Mouse (Mus musculus) CH12.LX (cell line): ENCODE measurements at regions not wholly inside any gene's neighbourhood (a gene's known extent, or its start where the extent isn't known, plus 50 kb on each side); places are given as distances from the start of the nearest gene placed in this dataset.

Source experiments
- DNase-seq: peaks from one replicate; pipeline ENCODE4 v3.0.0-alpha.2; 2013; ENCODE audit errors: extremely low read depth
- H3K27ac ChIP-seq: 2 replicates; pipeline ENCODE4 v1.5.1; 2012; ENCODE audit warnings: low read depth, mild to moderate bottlenecking, control low read depth, moderate library complexity; ENCODE audit not compliant: insufficient read depth
- H3K27me3 ChIP-seq: replicated peaks from 2 replicates; pipeline ENCODE3; 2012; ENCODE audit warnings: inconsistent platforms
- H3K36me3 ChIP-seq, 2 experiments: replicated peaks in 1 of 2; 2 replicates each; pipeline versions ENCODE3 to v1.6.1; 2012; ENCODE audit warnings: inconsistent platforms in 1 of 2, low read length in 1 of 2, mild to moderate bottlenecking in 1 of 2, mixed read lengths in 1 of 2, moderate library complexity in 1 of 2; ENCODE audit not compliant: control insufficient read depth in 1 of 2, insufficient read depth in 1 of 2
- H3K4me1 ChIP-seq, 2 experiments: 2 replicates each; pipeline ENCODE4 v1.6.1; 2012; ENCODE audit warnings: inconsistent platforms in 1 of 2, moderate library complexity in 1 of 2; ENCODE audit not compliant: insufficient read depth in 2 of 2, control insufficient read depth in 1 of 2
- H3K4me2 ChIP-seq: 2 replicates; pipeline ENCODE4 v1.6.1; 2012; ENCODE audit warnings: low read depth, mild to moderate bottlenecking, control low read depth; ENCODE audit not compliant: poor library complexity, insufficient read depth, severe bottlenecking
- H3K4me3 ChIP-seq, 3 experiments: fragments of 150-350 bp in 1 of 3; sonication (generic) in 1 of 3; replicated peaks in 1 of 3; 2 replicates each; pipeline versions ENCODE3 to v1.5.1; 2011 to 2012; ENCODE audit warnings: low read depth in 2 of 3, low read length in 2 of 3, mild to moderate bottlenecking in 2 of 3, moderate library complexity in 2 of 3, control low read depth in 1 of 3, improper control_type of control experiment in 1 of 3, inconsistent platforms in 1 of 3, mixed read lengths in 1 of 3; ENCODE audit not compliant: poor library complexity in 1 of 3
- H3K79me2 ChIP-seq: replicated peaks from 2 replicates; pipeline ENCODE4 v1.6.1; 2012; ENCODE audit warnings: mild to moderate bottlenecking, moderate library complexity; ENCODE audit not compliant: control insufficient read depth, poor library complexity, insufficient read depth, severe bottlenecking; ENCODE audit errors: extremely low read depth
- H3K9ac ChIP-seq: 2 replicates; pipeline ENCODE4 v1.6.1; 2012; ENCODE audit warnings: low read depth, mild to moderate bottlenecking, control low read depth, moderate library complexity; ENCODE audit not compliant: insufficient read depth
- H3K9me3 ChIP-seq: replicated peaks from 2 replicates; pipeline ENCODE3; 2012; ENCODE audit warnings: low read length, inconsistent platforms, mixed read lengths
- BHLHE40 ChIP-seq: IDR thresholded peaks from 2 replicates; pipeline ENCODE4 v1.6.1; 2011; ENCODE audit warnings: mild to moderate bottlenecking, low read depth, low read length, improper control_type of control experiment
- CHD1 ChIP-seq: IDR thresholded peaks from 2 replicates; pipeline ENCODE4 v1.6.1; 2012; ENCODE audit warnings: low read depth, low read length, improper control_type of control experiment, inconsistent platforms
- CTCF ChIP-seq, 2 experiments: IDR thresholded peaks in 1 of 2; conservative IDR thresholded peaks in 1 of 2; 2 replicates each; pipeline ENCODE4 v1.5.1; 2011 to 2012; ENCODE audit warnings: low read depth in 2 of 2, low read length in 2 of 2, improper control_type of control experiment in 1 of 2, inconsistent platforms in 1 of 2, mild to moderate bottlenecking in 1 of 2, moderate library complexity in 1 of 2
- ELF1 ChIP-seq: IDR thresholded peaks from 2 replicates; pipeline ENCODE4 v1.6.1; 2014; ENCODE audit warnings: low read depth, mild to moderate bottlenecking, inconsistent platforms, low read length, improper control_type of control experiment
- JUN ChIP-seq: IDR thresholded peaks from 2 replicates; pipeline ENCODE4 v1.6.1; 2011; ENCODE audit warnings: low read depth, mild to moderate bottlenecking, low read length, improper control_type of control experiment, moderate library complexity; ENCODE audit not compliant: insufficient read depth
- KAT2A ChIP-seq: IDR thresholded peaks from 2 replicates; pipeline ENCODE4 v1.6.1; 2012; ENCODE audit warnings: low read length, improper control_type of control experiment, inconsistent platforms; ENCODE audit not compliant: insufficient replicate concordance
- MAX ChIP-seq: IDR thresholded peaks from 2 replicates; pipeline ENCODE4 v1.6.1; 2011; ENCODE audit warnings: low read length, improper control_type of control experiment
- MEF2A ChIP-seq: IDR thresholded peaks from 2 replicates; pipeline ENCODE4 v1.6.1; 2014; ENCODE audit warnings: low read depth, mild to moderate bottlenecking, inconsistent platforms, low read length, improper control_type of control experiment, borderline replicate concordance
- NELFE ChIP-seq: IDR thresholded peaks from 2 replicates; pipeline ENCODE4 v1.6.1; 2011; ENCODE audit warnings: low read depth, low read length, improper control_type of control experiment
- NRF1 ChIP-seq: IDR thresholded peaks from 2 replicates; pipeline ENCODE4 v1.6.1; 2014; ENCODE audit warnings: low read depth, mild to moderate bottlenecking, inconsistent platforms, low read length, improper control_type of control experiment, moderate library complexity
- POLR2AphosphoS2 ChIP-seq: IDR thresholded peaks from 2 replicates; pipeline ENCODE4 v1.6.1; 2011; ENCODE audit warnings: low read depth, low read length, improper control_type of control experiment
- RCOR1 ChIP-seq: conservative IDR thresholded peaks from 2 replicates; pipeline ENCODE4 v1.6.1; 2012; ENCODE audit warnings: low read depth, mild to moderate bottlenecking, inconsistent platforms, low read length, improper control_type of control experiment
- SMC3 ChIP-seq: IDR thresholded peaks from 2 replicates; pipeline ENCODE4 v1.6.1; 2011; ENCODE audit warnings: low read depth, low read length, improper control_type of control experiment
- TBP ChIP-seq: conservative IDR thresholded peaks from 2 replicates; pipeline ENCODE4 v1.6.1; 2011; ENCODE audit warnings: low read depth, low read length, improper control_type of control experiment
- UBTF ChIP-seq: IDR thresholded peaks from 2 replicates; pipeline ENCODE4 v1.6.1; 2012; ENCODE audit warnings: low read depth, mild to moderate bottlenecking, inconsistent platforms, low read length, improper control_type of control experiment, moderate library complexity
- USF1 ChIP-seq: IDR thresholded peaks from 2 replicates; pipeline ENCODE4 v1.6.1; 2014; ENCODE audit warnings: low read depth, mild to moderate bottlenecking, inconsistent platforms, low read length, improper control_type of control experiment
- USF2 ChIP-seq: conservative IDR thresholded peaks from 2 replicates; pipeline ENCODE4 v1.6.1; 2011; ENCODE audit warnings: low read depth, low read length, improper control_type of control experiment
- ZC3H11A ChIP-seq: IDR thresholded peaks from 2 replicates; pipeline ENCODE4 v1.6.1; 2012; ENCODE audit warnings: low read depth, mild to moderate bottlenecking, inconsistent platforms, low read length, improper control_type of control experiment
- ZKSCAN1 ChIP-seq: IDR thresholded peaks from 2 replicates; pipeline ENCODE4 v1.6.1; 2012; ENCODE audit warnings: low read depth, inconsistent platforms, low read length, improper control_type of control experiment, borderline replicate concordance
- ZNF384 ChIP-seq: IDR thresholded peaks from 2 replicates; pipeline ENCODE4 v1.6.1; 2012; ENCODE audit warnings: low read depth, low read length, improper control_type of control experiment, inconsistent platforms
- dilution Hi-C: fragments of 300-500 bp; cut with MboI; formaldehyde crosslinking; loops from 2 replicates; pipeline ENCODE4 v1.14.3; 2020; ENCODE audit warnings: low sequenced_read_pairs; ENCODE audit not compliant: extremely low pct_unique_long_range_greater_than_20kb, extremely low pct_ligation_motif_present
- in situ Hi-C: fragments of 300-500 bp; cut with MboI; formaldehyde crosslinking; loops from 3 replicates; pipeline ENCODE4 v1.14.3; 2019; ENCODE audit warnings: low sequenced_read_pairs, low pct_ligation_motif_present, low pct_unique_long_range_greater_than_20kb, mixed read lengths

- TF ChIP-seq KAT2A, result no peak
- TF ChIP-seq TBP, result no peak
- TF ChIP-seq, all 38 proteins: peak for 7
Observed at GRCm38 (mm10) chr15:59802276-59802675, 214.1 kb downstream of the 4933412E24Rik start (continued).

- Histone ChIP-seq H3K79me2 (no peaks in the 10 kb centered on the region), H3K27ac (no peak overlapping the region), H3K4me2 (no peak overlapping the region), H3K9ac (no peak overlapping the region), H3K27me3 (no peaks in the 10 kb centered on the region), H3K36me3 (no peaks in the 10 kb centered on the region), H3K4me3 (no peak overlapping the region), H3K4me1 (peaks cover 17 to 45% of the 10 kb centered on the region in 2 experiments), H3K9me3 (no peaks in the 10 kb centered on the region)
- DNase-seq, result no peak
- no peak for TF ChIP-seq CTCF (conservative IDR thresholded peaks at IDR 0.05 in 1 of 2, IDR thresholded peaks at IDR 0.05 in 1 of 2; ENCODE audit: low read depth in 2 of 2, low read length in 2 of 2)
- TF ChIP-seq NELFE, result no peak
- no peak for TF ChIP-seq ZNF384
- TF ChIP-seq KAT2A, result no peak
- no peak for TF ChIP-seq ZC3H11A
- TF ChIP-seq SMC3, result no peak
- TF ChIP-seq TBP, result no peak
- no peak for TF ChIP-seq MAX
- TF ChIP-seq JUN, result no peak
- TF ChIP-seq CHD1, result no peak
- TF ChIP-seq USF2, result no peak
- TF ChIP-seq BHLHE40, result no peak
- TF ChIP-seq NRF1, result no peak
- no peak for TF ChIP-seq USF1
- TF ChIP-seq POLR2AphosphoS2, result no peak
- TF ChIP-seq RCOR1, result no peak
- TF ChIP-seq ELF1, result no peak
- TF ChIP-seq UBTF, result no peak
- no peak for TF ChIP-seq MEF2A
- TF ChIP-seq ZKSCAN1, result no peak
- dilution Hi-C loops, result no loop called here
- in situ Hi-C loops, result no loop called here
Observed at GRCm38 (mm10) chr15:59799124-59799815, 217.1 kb downstream of the 4933412E24Rik start.
